Mouse (Mus musculus) liver, embryonic 14 days (tissue): ENCODE data around the gene Hnrnpk. TPM values are rescaled to one million over a fixed set of nuclear protein-coding genes. Genes with fewer than 3 reads are reported as not detected.

Experiments used
- polyA plus RNA-seq: library from polyadenylated mRNA; depleted of rRNA; stranded (reverse); fragments of >200 nt; gene quantifications from 2 replicates; pipeline ENCODE4 v1.2.3, GENCODE M21; 2012; rRNA removed

The Hnrnpk gene
- 264 and 314 TPM in 2 replicates for polyA plus RNA-seq

GRCm38 (mm10) chr13:58403243-58403642 lies at the start of gene Hnrnpk:
Gene Hnrnpk (minus strand): TSS chr13:58403343.

GRCm38 (mm10) chr13:58402003-58402743 lies 970 bp downstream of the Hnrnpk start, which contains the start of gene Rmi1:
Gene Rmi1 (plus strand): TSS chr13:58402248.

GRCm38 (mm10) chr13:58384779-58385546 lies 18.2 kb downstream of the Hnrnpk start, which contains the start of gene 2210016F16Rik:
Gene 2210016F16Rik (minus strand): TSS chr13:58385225.

GRCm38 (mm10) chr13:58358629-58359303 lies 44.4 kb downstream of the Hnrnpk start, which contains the start of gene Kif27:
Gene Kif27 (minus strand): TSS chr13:58359122.

Other genes with a start within 250 kb of the Hnrnpk start
- 5.9 and 7.5 TPM in 2 replicates for gene Idnk, start 245.7 kb downstream of the Hnrnpk start, polyA plus RNA-seq
- 25.5 and 30.7 TPM in 2 replicates for gene Ubqln1, start 187.7 kb downstream of the Hnrnpk start, polyA plus RNA-seq
- 4.9 TPM in 2 replicates for gene Gkap1, start 127.6 kb downstream of the Hnrnpk start, polyA plus RNA-seq
- 0.02 and 0.03 TPM in 2 replicates for gene Kif27, start 44.2 kb downstream of the Hnrnpk start, polyA plus RNA-seq
- 9.1 and 9.9 TPM in 2 replicates for gene 2210016F16Rik, start 18.1 kb downstream of the Hnrnpk start, polyA plus RNA-seq
- 8.7 and 10.6 TPM in 2 replicates for gene Rmi1, start 1.1 kb downstream of the Hnrnpk start, polyA plus RNA-seq
- 0.02 TPM in 1 of 2 replicates, not detected in the other for gene Slc28a3, start 207.5 kb upstream of the Hnrnpk start, polyA plus RNA-seq